Mouse (Mus musculus) ES-E14 (cell line): ENCODE data around the gene Pik3r2.

ENCODE experiments used
- CHD2 ChIP-seq: IDR thresholded peaks from 2 replicates; pipeline ENCODE4 v1.6.1; 2014; ENCODE audit warnings: mild to moderate bottlenecking, low read depth, low read length, inconsistent platforms
- HCFC1 ChIP-seq: IDR thresholded peaks from 2 replicates; pipeline ENCODE4 v1.6.1; 2012; ENCODE audit warnings: low read length, inconsistent platforms, borderline replicate concordance; ENCODE audit not compliant: insufficient read depth
- MAFK ChIP-seq: IDR thresholded peaks from 2 replicates; pipeline ENCODE4 v1.6.1; 2014; ENCODE audit warnings: mild to moderate bottlenecking, low read depth, low read length, inconsistent platforms; ENCODE audit not compliant: insufficient read depth
- ZC3H11A ChIP-seq: IDR thresholded peaks from 2 replicates; pipeline ENCODE4 v1.6.1; 2012; ENCODE audit warnings: low read depth, mild to moderate bottlenecking, inconsistent platforms, low read length, borderline replicate concordance
- ZNF384 ChIP-seq: IDR thresholded peaks from 2 replicates; pipeline ENCODE4 v1.6.1; 2012; ENCODE audit warnings: low read depth, low read length, inconsistent platforms

GRCm38 (mm10) chr8:70796403-70797080 is 20.0 kb upstream of the Pik3r2 start:
- TF ChIP-seq HCFC1, result no peak
- no peak for TF ChIP-seq MAFK
- no peak for TF ChIP-seq ZNF384
- TF ChIP-seq ZC3H11A, result no peak
- no peak for TF ChIP-seq CHD2
